8 mouse cellular contexts compared by ENCODE assay signal in the genomic region with DNA sequence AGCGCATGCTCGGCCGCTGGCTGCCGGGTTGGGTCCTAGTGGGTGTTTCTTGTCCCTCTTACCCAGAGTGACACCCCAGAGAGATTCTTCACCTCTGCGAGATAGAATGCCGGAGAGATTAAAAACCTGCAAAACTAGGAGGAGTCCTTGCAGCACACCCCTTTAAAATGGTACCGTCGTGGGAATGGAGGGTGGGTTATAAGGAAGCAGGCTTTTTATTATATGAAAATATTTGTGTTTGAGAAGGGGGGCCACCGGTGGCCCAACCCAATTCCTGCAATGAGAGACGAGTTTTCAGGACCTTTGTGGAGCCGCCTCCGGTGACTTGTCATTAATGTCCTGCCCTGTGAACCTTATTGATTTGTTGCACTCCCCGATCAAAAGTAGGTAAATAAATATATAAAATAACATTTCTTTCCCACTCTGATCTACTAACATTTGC. TPM values are rescaled to one million over a fixed set of nuclear protein-coding genes. Genes with fewer than 3 reads are reported as not detected.
DNase-seq lines count a peak whose midpoint lies in the region; ATAC-seq lines count a peak whose summit lies in the region.

Gene Tspan12 (minus strand): TSS at position 172 of the 442 bp plus-strand sequence.

- H3K4me3 ChIP-seq in lung, embryonic 16.5 days (ENCODE audit: low read length), result peak within 1 kb of the TSS; percentile 82
- H3K4me3 ChIP-seq in embryonic facial prominence, embryonic 13.5 days, result peak within 1 kb of the TSS; percentile 79
- peak within 1 kb of the TSS; percentile 90 for H3K4me3 ChIP-seq in heart, embryonic 16.5 days (ENCODE audit: low read length)
- peak within 1 kb of the TSS; percentile 88 for H3K4me3 ChIP-seq in neural tube, embryonic 15.5 days (replicated peaks)

- peak; percentile 24; the same call in 1 of the 2 replicates for ATAC-seq in lung, embryonic 16.5 days (ENCODE audit: low read depth)
- ATAC-seq in embryonic facial prominence, embryonic 13.5 days (ENCODE audit: insufficient number of reproducible peaks, insufficient read depth, low FRiP score, low TSS enrichment, low read depth), result no peak
- ATAC-seq in heart, embryonic 16.5 days (replicated peaks; ENCODE audit: extremely low read depth, insufficient read depth, low FRiP score), result 0 out of 2 replicates have a peak, but pooled peaks have one; percentile 8
- ATAC-seq in neural tube, embryonic 15.5 days (ENCODE audit: low FRiP score), result no peak; the same call in 1 of the 2 replicates
- no peak; the same call in 1 of the 2 replicates for ATAC-seq in megakaryocyte progenitor cell, adult 5-6 weeks (replicated peaks; ENCODE audit: poor library complexity)
- no peak for ATAC-seq in inflammation-experienced regulatory T-cells, adult 6 months

- 2% methylated on average over 13 of the region's 13 CpGs for WGBS in lung, embryonic 16.5 days
- under 1% methylated on average over 13 of the region's 13 CpGs for WGBS in embryonic facial prominence, embryonic 13.5 days
- WGBS in heart, embryonic 16.5 days, result under 1% methylated on average over 13 of the region's 13 CpGs
- under 1% methylated on average over 13 of the region's 13 CpGs for WGBS in neural tube, embryonic 15.5 days

- peak within 1 kb of the TSS; percentile 85 for H3K9ac ChIP-seq in lung, embryonic 16.5 days (ENCODE audit: low read length)
- peak within 1 kb of the TSS; percentile 88 for H3K9ac ChIP-seq in embryonic facial prominence, embryonic 13.5 days
- peak within 1 kb of the TSS; percentile 92 for H3K9ac ChIP-seq in heart, embryonic 16.5 days (ENCODE audit: low read length)
- H3K9ac ChIP-seq in neural tube, embryonic 15.5 days (replicated peaks), result peak within 1 kb of the TSS; percentile 87

- intact Hi-C loops in left cerebral cortex, postnatal 25 days (cut with DNase I), result loop anchor here (2.0 to 5.0 kb wide), 2 partner anchors 55 to 96 kb away; partner anchors contain the start of gene Ing3

- peak within 1 kb of the TSS; percentile 96 for H3K27ac ChIP-seq in lung, embryonic 16.5 days (ENCODE audit: low read length)
- peak within 1 kb of the TSS; percentile 69 for H3K27ac ChIP-seq in embryonic facial prominence, embryonic 13.5 days
- H3K27ac ChIP-seq in heart, embryonic 16.5 days (ENCODE audit: low read length), result peak within 1 kb of the TSS; percentile 96
- H3K27ac ChIP-seq in neural tube, embryonic 15.5 days (replicated peaks), result peak within 1 kb of the TSS; percentile 91

- H3K4me1 ChIP-seq in lung, embryonic 16.5 days (replicated peaks; ENCODE audit: control insufficient read depth, insufficient read depth, low read length), result peaks cover 8% of the 10 kb centered on the region; the same call in 1 of the 2 replicates
- peaks cover 10% of the 10 kb centered on the region for H3K4me1 ChIP-seq in embryonic facial prominence, embryonic 13.5 days
- H3K4me1 ChIP-seq in heart, embryonic 16.5 days (ENCODE audit: control insufficient read depth, insufficient read depth, low read length), result peaks cover 21% of the 10 kb centered on the region
- H3K4me1 ChIP-seq in neural tube, embryonic 15.5 days, result peaks cover 13% of the 10 kb centered on the region

- H3K4me2 ChIP-seq in lung, embryonic 16.5 days (ENCODE audit: low read depth, low read length), result peak within 1 kb of the TSS; percentile 83
- peak within 1 kb of the TSS; percentile 78 for H3K4me2 ChIP-seq in embryonic facial prominence, embryonic 13.5 days
- H3K4me2 ChIP-seq in heart, embryonic 16.5 days (ENCODE audit: low read depth, low read length), result peak within 1 kb of the TSS; percentile 90
- peak within 1 kb of the TSS; percentile 85 for H3K4me2 ChIP-seq in neural tube, embryonic 15.5 days

- DNase-seq in lung, postnatal 25 days (ENCODE audit: low spot score), result no peak
- no peak for DNase-seq in left cerebral cortex, postnatal 25 days (ENCODE audit: low spot score in 2 of 2)

- H3K9me3 ChIP-seq in lung, embryonic 16.5 days (ENCODE audit: control insufficient read depth, low read length), result no peaks in the 10 kb centered on the region
- H3K9me3 ChIP-seq in embryonic facial prominence, embryonic 13.5 days, result no peaks in the 10 kb centered on the region
- H3K9me3 ChIP-seq in heart, embryonic 16.5 days (replicated peaks; ENCODE audit: control insufficient read depth, low read length), result no peaks in the 10 kb centered on the region
- H3K9me3 ChIP-seq in neural tube, embryonic 15.5 days (replicated peaks), result no peaks in the 10 kb centered on the region

- H3K36me3 ChIP-seq in lung, embryonic 16.5 days (ENCODE audit: control insufficient read depth, insufficient read depth, low read length), result no peaks in the 10 kb centered on the region
- no peaks in the 10 kb centered on the region for H3K36me3 ChIP-seq in embryonic facial prominence, embryonic 13.5 days
- peaks cover 1% of the 10 kb centered on the region; the same call in 1 of the 2 replicates for H3K36me3 ChIP-seq in heart, embryonic 16.5 days (ENCODE audit: control insufficient read depth, insufficient read depth)
- peaks cover 4% of the 10 kb centered on the region; the same call in 1 of the 2 replicates for H3K36me3 ChIP-seq in neural tube, embryonic 15.5 days

- no peaks in the 10 kb centered on the region for H3K27me3 ChIP-seq in lung, embryonic 16.5 days (ENCODE audit: control insufficient read depth, insufficient read depth, low read depth, low read length)
- H3K27me3 ChIP-seq in embryonic facial prominence, embryonic 13.5 days, result 0 out of 2 replicates have a peak, but pooled peaks cover under 1% of the 10 kb centered on the region
- no peaks in the 10 kb centered on the region for H3K27me3 ChIP-seq in heart, embryonic 16.5 days (ENCODE audit: control insufficient read depth, insufficient read depth, low read length)
- no peaks in the 10 kb centered on the region for H3K27me3 ChIP-seq in neural tube, embryonic 15.5 days (replicated peaks)

RNA-seq across cellular contexts. Expression of gene Tspan12, which starts in this region (rescaled TPM):
- 58.2 and 59.4 TPM in 2 replicates for polyA plus RNA-seq in lung, embryonic 16.5 days (2015; fragmentation: Nextera tagmentation; extraction: Ambion mirVana)
- polyA plus RNA-seq in embryonic facial prominence, embryonic 13.5 days (2015; fragmentation: Nextera tagmentation; extraction: Ambion mirVana), result 31.5 and 42.2 TPM in 2 replicates
- polyA plus RNA-seq in heart, embryonic 16.5 days (2015; fragmentation: Nextera tagmentation; extraction: Ambion mirVana), result 85.3 and 89.0 TPM in 2 replicates
- 10 to 100 TPM; 22.8 to 24.8 TPM for total RNA-seq in left cerebral cortex, postnatal 25 days (2021)
- polyA plus RNA-seq in neural tube, embryonic 15.5 days (2015; fragmentation: Nextera tagmentation; extraction: Ambion mirVana), result 78.1 and 80.1 TPM in 2 replicates
- total RNA-seq in megakaryocyte progenitor cell, adult 5-6 weeks (2015), result 0.12 TPM in 1 of 2 replicates, not detected in the other
- total RNA-seq in megakaryocyte progenitor cell, adult 5-6 weeks (2017), result 0.07 TPM in 1 of 2 replicates, not detected in the other
- polyA plus RNA-seq in inflammation-experienced regulatory T-cells, adult 6 months (2017; shearing (Covaris generic)), result not detected

Comparison
In these comparisons a context has a peak if more than half of its experiments do, and no peak if none do; other contexts are left out.
1. RNA of gene Tspan12 (total RNA-seq): 22.8 to 24.8 TPM in left cerebral cortex, postnatal 25 days; 0.07 to 0.12 TPM in megakaryocyte progenitor cell, adult 5-6 weeks; every median in the first group is over 10 times any median in the second.
2. RNA of gene Tspan12 (polyA plus RNA-seq): 85.3 to 89.0 TPM in heart, embryonic 16.5 days, 78.1 to 80.1 TPM in neural tube, embryonic 15.5 days, 58.2 to 59.4 TPM in lung, embryonic 16.5 days and 31.5 to 42.2 TPM in embryonic facial prominence, embryonic 13.5 days; not detected in inflammation-experienced regulatory T-cells, adult 6 months; every median in the first group is over 10 times any median in the second.
3. ATAC-seq: peak in lung, embryonic 16.5 days (single experiment) and heart, embryonic 16.5 days (single experiment); none in embryonic facial prominence, embryonic 13.5 days (single experiment), neural tube, embryonic 15.5 days (single experiment), megakaryocyte progenitor cell, adult 5-6 weeks (single experiment) and inflammation-experienced regulatory T-cells, adult 6 months (single experiment).
4. Peak in every context shown above with its lines, with median percentiles within 50 percentile points of each other: H3K27ac ChIP-seq, H3K4me2 ChIP-seq, H3K4me3 ChIP-seq and H3K9ac ChIP-seq.